Mouse (Mus musculus): ENCODE data around the gene Fndc9.

- no peak for TF ChIP-seq CTCF (IDR thresholded peaks at IDR 0.05)
- TF ChIP-seq POLR2A (IDR thresholded peaks at IDR 0.05; ENCODE audit: insufficient read depth, low read depth, low read length): no peak
- no peak for TF ChIP-seq EP300 (IDR thresholded peaks at IDR 0.05; ENCODE audit: insufficient read depth, low read depth, low read length)
These were observed 29.9 kb downstream of the Fndc9 start for GRCm38 (mm10) chr11:46265031-46265786.
